Mouse (Mus musculus): ENCODE measurements at regions not wholly inside any gene's neighbourhood (a gene's known extent, or its start where the extent isn't known, plus 50 kb on each side); places are given as distances from the start of the nearest gene placed in this dataset.

- TF ChIP-seq CTCF (conservative IDR thresholded peaks at IDR 0.05; ENCODE audit: low read length) (no peak), NANOG (IDR thresholded peaks at IDR 0.05; ENCODE audit: borderline replicate concordance, low read length) (no peak), POU5F1 (IDR thresholded peaks at IDR 0.05; ENCODE audit: borderline replicate concordance, low read length) (no peak)
Observed at GRCm38 (mm10) chr2:34074066-34074465, 186.3 kb upstream of the Mvb12b start.

Measured in E14TG2a.4 (cell line).